ENCODE assay signal across 21 mouse cellular contexts in the genomic region with DNA sequence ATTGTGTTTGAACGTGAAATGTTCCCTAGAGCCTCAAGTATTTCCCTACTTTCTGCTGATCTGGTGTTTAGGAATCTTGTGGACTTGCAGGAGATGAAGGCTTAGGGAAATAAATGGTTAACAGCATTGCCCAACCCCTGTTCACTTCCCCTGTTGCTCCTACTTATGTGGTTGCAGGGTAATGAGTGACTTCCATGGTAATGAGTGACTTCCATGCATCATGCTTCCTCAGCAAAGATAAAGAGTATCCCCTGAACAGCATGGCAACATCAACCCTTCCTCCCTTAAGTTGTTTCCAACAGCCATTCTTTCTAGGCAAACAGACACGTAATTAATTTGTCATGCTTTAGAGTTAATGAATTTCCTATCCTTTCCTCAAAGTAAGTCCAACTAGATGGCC.
"Had no signal": no experiment of that assay in that cellular context is flagged by ENCODE, and none has a peak within 500 bp of the region (broad histone marks: within the 10 kb centered on the region; RNA-seq: fewer than 3 reads in every experiment).

No protein-coding gene starts in this region.

- H3K4me2 ChIP-seq: heart, embryonic 11.5 days; heart, embryonic 13.5 days; heart, embryonic 15.5 days; hindbrain, embryonic 13.5 days; hindbrain, embryonic 15.5 days; limb, embryonic 13.5 days; limb, embryonic 15.5 days; liver, embryonic 12.5 days had no signal

- ATAC-seq: hindbrain, postnatal 0 days; intestine, embryonic 16.5 days; liver, embryonic 12.5 days had no signal

- H3K9ac ChIP-seq: heart, embryonic 13.5 days; heart, embryonic 15.5 days; hindbrain, embryonic 13.5 days; hindbrain, embryonic 15.5 days; limb, embryonic 13.5 days; limb, embryonic 15.5 days; liver, embryonic 12.5 days; liver, embryonic 14.5 days had no signal

- H3K4me1 ChIP-seq: heart, embryonic 13.5 days; heart, embryonic 15.5 days; hindbrain, embryonic 13.5 days; hindbrain, embryonic 15.5 days; limb, embryonic 13.5 days; limb, embryonic 15.5 days; liver, embryonic 12.5 days had no signal

- DNase-seq: gastrocnemius, postnatal 25 days; heart, adult 18-20 months; heart, postnatal 14 days; heart, postnatal 36 days; kidney, adult 11 months; kidney, adult 8-10 months; kidney, postnatal 10 days; layer of hippocampus, adult 9-11 months; layer of hippocampus, postnatal 36 days; left cerebral cortex, postnatal 4 days had no signal

- H3K9me3 ChIP-seq: heart, embryonic 13.5 days; heart, embryonic 15.5 days; hindbrain, embryonic 13.5 days; hindbrain, embryonic 15.5 days; limb, embryonic 13.5 days; limb, embryonic 15.5 days; liver, embryonic 12.5 days had no signal

- H3K4me3 ChIP-seq: heart, embryonic 13.5 days; heart, embryonic 15.5 days; hindbrain, embryonic 13.5 days; hindbrain, embryonic 15.5 days; limb, embryonic 13.5 days; limb, embryonic 15.5 days; liver, embryonic 12.5 days had no signal

- H3K27ac ChIP-seq: heart, embryonic 13.5 days; heart, embryonic 15.5 days; hindbrain, embryonic 13.5 days; hindbrain, embryonic 15.5 days; hindbrain, postnatal 0 days; limb, embryonic 13.5 days; limb, embryonic 15.5 days; liver, embryonic 12.5 days; liver, embryonic 14.5 days had no signal

- H3K27me3 ChIP-seq: heart, embryonic 13.5 days; heart, embryonic 15.5 days; hindbrain, embryonic 13.5 days; hindbrain, embryonic 15.5 days; limb, embryonic 13.5 days; limb, embryonic 15.5 days; liver, embryonic 12.5 days had no signal

- H3K36me3 ChIP-seq: heart, embryonic 13.5 days; heart, embryonic 15.5 days; hindbrain, embryonic 13.5 days; hindbrain, embryonic 15.5 days; limb, embryonic 13.5 days; limb, embryonic 15.5 days; liver, embryonic 12.5 days had no signal
